Mouse (Mus musculus): Measurements from ENCODE around the gene Gm6460.
"Not testable (repeated sequence)": the region's sequence is repeated elsewhere in the genome, so short reads cannot be mapped to it uniquely, and the experiment has no call there.

The Gm6460 gene

DNA sequence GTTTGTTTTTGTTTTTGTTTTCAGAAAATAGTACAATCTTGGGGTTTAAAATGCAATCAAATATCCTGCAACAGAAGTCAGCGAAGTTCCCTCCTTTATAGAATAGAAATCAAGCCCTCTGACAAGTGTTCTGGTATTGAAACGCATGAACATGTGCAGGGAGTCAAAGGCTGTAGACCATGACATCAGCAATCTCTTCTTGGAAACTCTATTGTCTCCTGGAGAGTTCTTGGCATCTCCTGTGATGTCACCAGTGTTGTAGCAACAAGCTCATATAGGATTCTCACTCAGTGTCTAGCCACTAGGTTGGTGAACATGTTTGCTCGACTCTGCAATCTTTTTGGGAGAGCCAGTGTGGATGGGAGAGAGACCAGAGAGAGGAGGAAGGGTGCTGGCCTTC, at the start of gene Gm6460:
Gm6460 (plus strand) TSS at position 301 of the 400 bp plus-strand sequence.
- DNase-seq, result not testable (repeated sequence)
